Mouse (Mus musculus): ENCODE results near the gene Sept8. TPM values are rescaled to one million over a fixed set of nuclear protein-coding genes. Genes with fewer than 3 reads are reported as not detected.

Sept8 gene
- polyA plus RNA-seq, 1 experiment from 2014 or later, result 17.3 TPM

Other genes with a start within 250 kb of the Sept8 start
- gene Hspa4, start 218.8 kb upstream of the Sept8 start, polyA plus RNA-seq (2014; fragmentation: Nextera tagmentation; extraction: Ambion mirVana), result 123 and 148 TPM in 2 replicates
- gene Zcchc10, start 194.6 kb upstream of the Sept8 start, polyA plus RNA-seq (2014; fragmentation: Nextera tagmentation; extraction: Ambion mirVana), result 27.1 and 31.4 TPM in 2 replicates
- 37.5 and 38.5 TPM in 2 replicates for gene Aff4, start 168.4 kb upstream of the Sept8 start, polyA plus RNA-seq (2014; fragmentation: Nextera tagmentation; extraction: Ambion mirVana)
- gene Leap2, start 96.1 kb upstream of the Sept8 start, polyA plus RNA-seq (2014; fragmentation: Nextera tagmentation; extraction: Ambion mirVana), result not detected in 2 replicates
- 520 and 550 TPM in 2 replicates for gene Uqcrq, start 88.4 kb upstream of the Sept8 start, polyA plus RNA-seq (2014; fragmentation: Nextera tagmentation; extraction: Ambion mirVana)
- gene Gdf9, start 88.2 kb upstream of the Sept8 start, polyA plus RNA-seq (2014; fragmentation: Nextera tagmentation; extraction: Ambion mirVana), result 0.84 and 1.3 TPM in 2 replicates
- gene Gm10447, start 62.1 kb upstream of the Sept8 start, polyA plus RNA-seq (2014; fragmentation: Nextera tagmentation; extraction: Ambion mirVana), result 0.14 TPM in 1 of 2 replicates, not detected in the other
- 2.3 and 3.3 TPM in 2 replicates for gene Shroom1, start 62.1 kb upstream of the Sept8 start, polyA plus RNA-seq (2014; fragmentation: Nextera tagmentation; extraction: Ambion mirVana)
- gene Gm9837, start 48.8 kb upstream of the Sept8 start, polyA plus RNA-seq (2014; fragmentation: Nextera tagmentation; extraction: Ambion mirVana), result not detected in 2 replicates
- not detected in 2 replicates for gene Gm9945, start 39.1 kb upstream of the Sept8 start, polyA plus RNA-seq (2014; fragmentation: Nextera tagmentation; extraction: Ambion mirVana)
- gene Sowaha, start 39.0 kb upstream of the Sept8 start, polyA plus RNA-seq (2014; fragmentation: Nextera tagmentation; extraction: Ambion mirVana), result 1.5 and 2.3 TPM in 2 replicates
- 71.6 and 86.4 TPM in 2 replicates for gene Kif3a, start 48.1 kb downstream of the Sept8 start, polyA plus RNA-seq (2014; fragmentation: Nextera tagmentation; extraction: Ambion mirVana)
- 2.2 and 2.8 TPM in 2 replicates for gene Il4, start 99.4 kb downstream of the Sept8 start, polyA plus RNA-seq (2014; fragmentation: Nextera tagmentation; extraction: Ambion mirVana)
- not detected in 2 replicates for gene Il13, start 115.4 kb downstream of the Sept8 start, polyA plus RNA-seq (2014; fragmentation: Nextera tagmentation; extraction: Ambion mirVana)
- gene Rad50, start 188.1 kb downstream of the Sept8 start, polyA plus RNA-seq (2014; fragmentation: Nextera tagmentation; extraction: Ambion mirVana), result 26.5 and 26.8 TPM in 2 replicates
- not detected in 2 replicates for gene Il5, start 201.5 kb downstream of the Sept8 start, polyA plus RNA-seq (2014; fragmentation: Nextera tagmentation; extraction: Ambion mirVana)